Mouse (Mus musculus) embryonic fibroblast, embryonic 13.5 days (primary cell): ENCODE measurements around the gene Gclc. TPM values are rescaled to one million over a fixed set of nuclear protein-coding genes. Genes with fewer than 3 reads are reported as not detected.

Experiments
- H3K27ac ChIP-seq: 2 replicates; pipeline ENCODE4 v1.5.1; 2012; ENCODE audit warnings: low read length, control low read depth, inconsistent platforms; ENCODE audit not compliant: insufficient read depth
- H3K4me1 ChIP-seq: 2 replicates; pipeline ENCODE4 v1.6.1; 2011; ENCODE audit warnings: low read length; ENCODE audit not compliant: control insufficient read depth, insufficient read depth
- H3K4me3 ChIP-seq: 2 replicates; pipeline ENCODE4 v1.5.1; 2011; ENCODE audit warnings: mild to moderate bottlenecking, control low read depth, low read length; ENCODE audit not compliant: insufficient read depth
- CTCF ChIP-seq: IDR thresholded peaks from 2 replicates; pipeline ENCODE4 v1.5.1; 2011; ENCODE audit warnings: mild to moderate bottlenecking, control low read depth, low read length, moderate library complexity, borderline replicate concordance; ENCODE audit not compliant: insufficient read depth
- POLR2A ChIP-seq: IDR thresholded peaks from 2 replicates; pipeline ENCODE4 v1.6.1; 2011; ENCODE audit warnings: low read depth, mild to moderate bottlenecking, control low read depth, low read length, moderate library complexity
- polyA plus RNA-seq: library from polyadenylated mRNA; stranded (reverse); fragments of >200 nt; gene quantifications from 2 replicates; pipeline ENCODE4 v1.2.4, GENCODE M21; 2011; ENCODE audit warnings: low read depth; ENCODE audit not compliant: missing spikeins, insufficient read length

The Gclc gene
- polyA plus RNA-seq, 1 experiment: 20.0 TPM

DNA sequence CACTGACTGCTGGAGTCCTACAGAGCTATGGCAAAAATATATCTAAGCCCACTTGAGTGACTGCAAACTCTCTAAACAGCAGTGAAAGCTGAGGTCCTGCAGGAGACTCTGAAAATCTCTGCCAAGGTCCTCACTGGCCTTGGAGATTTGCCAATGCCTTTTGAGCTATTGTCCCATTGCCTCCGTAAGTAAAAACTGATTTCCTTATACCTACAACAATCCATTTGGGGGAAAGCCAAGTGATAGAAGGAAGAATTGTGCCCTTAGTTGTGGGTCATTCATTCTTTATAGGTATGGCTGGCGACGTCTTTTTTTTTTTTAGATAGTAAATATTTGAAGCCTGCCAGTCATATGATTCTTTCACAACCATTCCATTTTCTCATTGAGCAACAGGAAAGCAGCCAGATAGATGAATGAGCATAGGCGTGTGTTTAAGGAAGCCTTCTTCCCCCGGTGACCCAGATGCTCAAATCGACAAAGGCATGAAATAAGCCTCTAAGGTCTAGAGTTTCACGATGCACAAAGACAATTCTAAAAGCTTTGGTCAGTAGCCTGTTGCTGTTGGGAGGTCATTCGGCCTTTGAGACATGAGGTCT, 35.4 kb upstream of the Gclc start:
- H3K27ac ChIP-seq: no peak overlapping the region
- no peak overlapping the region for H3K4me3 ChIP-seq
- TF ChIP-seq CTCF (no peak), POLR2A (no peak)
- H3K4me1 ChIP-seq: no peaks in the 10 kb centered on the region

DNA sequence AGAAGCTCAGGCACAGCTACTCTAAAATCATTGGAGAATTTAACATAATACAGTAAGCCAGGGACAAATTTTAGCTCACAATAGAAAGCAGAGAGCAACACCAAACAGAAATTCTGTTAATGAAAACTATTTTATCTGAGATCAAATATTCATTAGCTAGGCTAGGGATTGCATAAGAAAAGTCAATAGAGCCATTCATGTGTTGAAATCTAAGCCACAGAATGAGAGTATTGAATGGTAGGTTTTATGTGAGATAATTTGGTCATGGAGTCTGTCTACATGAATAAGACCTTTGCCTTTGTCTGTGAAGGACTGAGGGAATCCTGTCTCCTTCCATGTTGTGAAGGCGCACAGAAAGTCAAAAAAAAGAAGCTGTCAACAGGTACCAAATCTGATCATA, 34.7 kb upstream of the Gclc start:
- Histone ChIP-seq H3K27ac (no peak overlapping the region), H3K4me3 (no peak overlapping the region), H3K4me1 (no peaks in the 10 kb centered on the region)
- TF ChIP-seq POLR2A (no peak), CTCF (no peak)

GRCm38 (mm10) chr9:77722381-77722780, 32.0 kb upstream of the Gclc start:
- no peak overlapping the region for H3K4me3 ChIP-seq
- TF ChIP-seq CTCF (no peak), POLR2A (no peak)
- no peak overlapping the region for H3K27ac ChIP-seq
- H3K4me1 ChIP-seq: no peaks in the 10 kb centered on the region

DNA sequence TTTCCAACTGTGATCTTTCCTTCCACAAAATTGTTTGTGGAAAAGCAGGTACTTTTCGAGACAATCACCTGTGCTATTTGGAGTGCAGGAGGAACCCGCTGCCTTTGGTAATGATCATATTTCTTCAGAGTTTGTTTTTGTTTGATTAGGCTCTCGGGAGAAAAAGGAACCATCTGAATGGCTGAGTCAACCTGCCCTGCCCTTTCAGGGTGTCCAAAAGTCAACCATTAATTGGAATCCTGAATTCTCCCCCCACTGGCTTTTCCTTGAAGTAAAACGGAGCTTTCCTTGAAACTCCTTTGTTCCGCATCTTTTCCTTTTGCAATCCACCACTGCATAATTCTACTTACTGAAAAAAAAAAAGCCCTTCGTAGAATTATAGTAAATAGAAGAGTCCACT, 30.1 kb upstream of the Gclc start:
- Histone ChIP-seq H3K4me1 (no peaks in the 10 kb centered on the region), H3K27ac (no peak overlapping the region), H3K4me3 (no peak overlapping the region)
- TF ChIP-seq CTCF: no peak
- TF ChIP-seq POLR2A: no peak

GRCm38 (mm10) chr9:77725448-77725847, 28.9 kb upstream of the Gclc start:
- no peak overlapping the region for H3K27ac ChIP-seq
- no peak for TF ChIP-seq POLR2A
- TF ChIP-seq CTCF: no peak
- H3K4me3 ChIP-seq: no peak overlapping the region
- H3K4me1 ChIP-seq: no peaks in the 10 kb centered on the region

DNA sequence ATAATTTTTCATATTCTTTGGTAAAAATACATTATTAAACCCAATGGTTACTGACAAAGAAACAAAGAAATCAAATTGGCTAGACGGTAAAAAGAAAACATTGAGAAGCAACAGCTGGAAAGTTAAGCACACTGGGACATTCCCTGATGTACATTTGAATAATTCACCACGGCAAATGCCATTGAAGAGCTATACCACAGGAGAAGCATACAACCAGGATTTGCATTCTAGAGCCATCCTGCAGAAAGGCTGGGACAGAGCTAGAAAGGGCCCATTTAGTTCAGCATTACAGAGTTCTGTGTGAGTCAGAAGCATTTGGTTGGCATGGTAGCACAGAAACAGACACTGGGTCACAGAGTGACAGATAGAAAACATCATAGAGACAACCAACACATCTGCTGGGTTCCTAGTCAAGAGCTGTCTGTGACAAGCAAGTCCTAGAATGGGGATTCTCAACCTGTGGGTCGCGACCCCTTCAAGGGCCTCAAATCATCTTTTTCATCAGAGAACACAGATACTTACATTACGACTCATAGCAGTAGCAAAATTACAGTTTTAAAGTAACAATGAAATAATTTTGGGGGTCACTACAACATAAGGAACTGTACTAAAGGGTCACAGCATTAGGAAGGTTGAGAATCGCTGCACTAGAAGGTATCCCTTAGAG, 28.2 kb upstream of the Gclc start:
- Histone ChIP-seq H3K27ac (no peak overlapping the region), H3K4me3 (no peak overlapping the region), H3K4me1 (no peaks in the 10 kb centered on the region)
- TF ChIP-seq CTCF (no peak), POLR2A (no peak)

GRCm38 (mm10) chr9:77727012-77727411, 27.3 kb upstream of the Gclc start:
- Histone ChIP-seq H3K4me3 (no peak overlapping the region), H3K4me1 (no peaks in the 10 kb centered on the region), H3K27ac (no peak overlapping the region)
- no peak for TF ChIP-seq CTCF
- no peak for TF ChIP-seq POLR2A

GRCm38 (mm10) chr9:77732067-77732466, 22.3 kb upstream of the Gclc start:
- H3K4me3 ChIP-seq: no peak overlapping the region
- no peak overlapping the region for H3K27ac ChIP-seq
- TF ChIP-seq CTCF (no peak), POLR2A (no peak)
- no peaks in the 10 kb centered on the region for H3K4me1 ChIP-seq

DNA sequence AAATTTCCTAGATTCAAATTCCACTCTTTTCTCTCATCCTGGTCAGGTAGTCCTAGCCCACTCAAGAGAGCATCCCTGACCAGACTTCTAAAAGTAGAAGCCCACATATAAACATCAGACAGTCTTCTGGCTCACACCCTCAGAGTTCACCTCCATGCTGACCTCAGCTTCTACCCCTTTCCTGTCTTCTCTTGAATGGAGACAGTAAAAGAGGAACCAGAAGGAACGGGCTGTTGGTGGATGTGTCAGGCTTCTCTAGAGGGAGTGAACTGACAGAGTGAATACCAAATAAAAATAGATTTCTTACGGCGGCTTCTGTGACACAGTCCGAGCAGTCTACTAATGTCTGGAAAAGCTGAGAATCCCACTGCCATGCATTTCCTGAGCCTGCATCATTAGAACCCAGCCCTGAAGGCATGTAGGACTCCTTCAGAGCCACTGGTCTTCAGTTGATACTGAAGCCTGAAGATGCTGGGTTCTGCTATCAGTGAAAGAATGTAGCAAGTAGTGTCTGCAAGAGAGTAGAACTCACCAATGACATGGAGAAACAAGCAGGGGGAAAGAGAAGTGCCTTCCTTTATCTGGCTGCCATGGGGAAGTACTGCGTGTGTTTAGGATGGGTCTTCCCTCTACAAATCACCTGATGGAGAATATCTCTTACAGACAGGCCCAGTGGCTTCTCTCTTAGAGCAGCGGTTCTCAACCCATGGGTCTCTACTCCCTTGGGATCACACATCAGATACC, 16.9 kb upstream of the Gclc start:
- TF ChIP-seq CTCF: no peak
- Histone ChIP-seq H3K4me3 (no peak overlapping the region), H3K27ac (no peak overlapping the region), H3K4me1 (no peaks in the 10 kb centered on the region)

- Histone ChIP-seq H3K4me1 (no peaks in the 10 kb centered on the region), H3K4me3 (no peak overlapping the region), H3K27ac (no peak overlapping the region)
- TF ChIP-seq POLR2A (no peak), CTCF (no peak)
Observed at GRCm38 (mm10) chr9:77741452-77741851, 12.9 kb upstream of the Gclc start.
